Mouse (Mus musculus) limb, embryonic 14.5 days (tissue): ENCODE data around the gene Vti1a. TPM values are rescaled to one million over a fixed set of nuclear protein-coding genes. Genes with fewer than 3 reads are reported as not detected.

ENCODE experiments used
- ATAC-seq: fragments of 200-750 bp; cut with Nextera tagmentation; 2 replicates; pipeline ENCODE4 v1.8.0; 2017; ENCODE audit warnings: low read depth, moderate number of reproducible peaks, moderate TSS enrichment; ENCODE audit not compliant: low FRiP score
- DNase-seq: peaks from one replicate; pipeline ENCODE4 v3.0.0-alpha.2; 2015; ENCODE audit warnings: low spot score
- H3K27ac ChIP-seq: fragments of 300-500 bp; sonication (generic); replicated peaks from 2 replicates; pipeline ENCODE4 v1.5.1; 2014; ENCODE audit warnings: low read depth, mild to moderate bottlenecking, low read length, moderate library complexity, mixed read lengths
- H3K27me3 ChIP-seq: fragments of 300-500 bp; sonication (generic); 2 replicates; pipeline ENCODE4 v1.6.1; 2014; ENCODE audit warnings: low read length, mixed read lengths; ENCODE audit not compliant: control insufficient read depth, insufficient read depth
- H3K36me3 ChIP-seq: fragments of 300-500 bp; sonication (generic); 2 replicates; pipeline ENCODE4 v1.6.1; 2014; ENCODE audit warnings: mild to moderate bottlenecking, low read length, moderate library complexity, mixed read lengths; ENCODE audit not compliant: control insufficient read depth, insufficient read depth
- H3K4me1 ChIP-seq: fragments of 300-500 bp; sonication (generic); 2 replicates; pipeline ENCODE4 v1.6.1; 2014; ENCODE audit warnings: antibody characterized with exemption, low read length, mixed read lengths; ENCODE audit not compliant: control insufficient read depth, insufficient read depth
- H3K4me2 ChIP-seq: fragments of 300-500 bp; sonication (generic); replicated peaks from 2 replicates; pipeline ENCODE4 v1.6.1; 2014; ENCODE audit warnings: low read depth, mild to moderate bottlenecking, low read length, moderate library complexity; ENCODE audit not compliant: severe bottlenecking
- H3K4me3 ChIP-seq: fragments of 300-500 bp; sonication (generic); replicated peaks from 2 replicates; pipeline ENCODE4 v1.5.1; 2014; ENCODE audit warnings: low read length
- H3K9ac ChIP-seq: fragments of 300-500 bp; sonication (generic); 2 replicates; pipeline ENCODE4 v1.6.1; 2014; ENCODE audit warnings: mild to moderate bottlenecking, low read depth, low read length, moderate library complexity; ENCODE audit not compliant: severe bottlenecking
- H3K9me3 ChIP-seq: fragments of 300-500 bp; sonication (generic); 2 replicates; pipeline ENCODE4 v1.6.1; 2016; ENCODE audit warnings: low read length; ENCODE audit not compliant: control insufficient read depth
- POLR2A ChIP-seq: fragments of 200-500 bp; IDR thresholded peaks from 2 replicates; pipeline ENCODE4 v1.8.0; 2012; ENCODE audit warnings: inconsistent platforms, mild to moderate bottlenecking, moderate library complexity, borderline replicate concordance; ENCODE audit not compliant: insufficient read depth, insufficient read length; ENCODE audit errors: extremely low read depth
- whole genome bisulfite sequencing: fragments of 180-500 bp; shearing (Covaris S2); extraction: QIAGEN DNeasy Blood & Tissue Kit; methylation state at CpG from one replicate; pipeline ENCODE4 v1.1.7; 2014; 5-methylcytosine and 5-hydroxymethylcytosine counted together
- polyA plus RNA-seq, 2 experiments: library from polyadenylated mRNA; depleted of rRNA in 1 of 2; stranded (reverse) in 1 of 2; unstranded in 1 of 2; fragments of >200 nt; fragmentation: Nextera tagmentation in 1 of 2; extraction: Ambion mirVana in 1 of 2; gene quantifications; 2 replicates each; pipeline versions ENCODE4 v1.2.1 to v1.2.3; 2012 to 2014

The Vti1a gene
- polyA plus RNA-seq, 2 experiments = 14.7 to 22.8 TPM

DNA sequence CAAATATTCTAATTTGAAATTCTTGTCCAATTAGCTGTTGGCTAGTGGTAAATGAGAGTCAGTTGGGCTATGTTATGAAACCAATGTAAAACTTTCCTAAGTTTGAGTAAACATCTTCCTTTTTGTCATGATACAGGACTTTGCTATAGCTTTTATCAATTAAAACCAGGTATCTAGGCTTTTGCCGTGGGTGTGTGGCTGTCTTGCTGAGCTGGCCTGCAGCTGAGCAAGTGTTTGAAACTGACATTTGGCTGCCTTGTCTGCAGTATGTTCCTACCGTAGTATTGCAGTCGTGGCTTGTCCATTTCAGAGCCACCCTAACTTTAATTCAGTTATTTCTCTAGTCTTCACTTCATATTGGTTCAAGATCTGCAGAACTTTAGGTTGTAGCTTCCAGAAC lies 32.1 kb downstream of the Vti1a start:
- no peak for ATAC-seq
- DNase-seq = no peak
- no peaks in the 10 kb centered on the region for H3K27me3 ChIP-seq
- H3K36me3 ChIP-seq = no peaks in the 10 kb centered on the region
- no peak overlapping the region for H3K4me2 ChIP-seq
- no peaks in the 10 kb centered on the region for H3K9me3 ChIP-seq
- H3K4me1 ChIP-seq = 0 out of 2 replicates have a peak, but pooled peaks cover 3% of the 10 kb centered on the region
- H3K4me3 ChIP-seq = no peak overlapping the region
- 84% methylated on average over 3 of the region's 3 CpGs for WGBS
- no peak for TF ChIP-seq POLR2A
- H3K27ac ChIP-seq = no peak overlapping the region
- H3K9ac ChIP-seq = no peak overlapping the region

DNA sequence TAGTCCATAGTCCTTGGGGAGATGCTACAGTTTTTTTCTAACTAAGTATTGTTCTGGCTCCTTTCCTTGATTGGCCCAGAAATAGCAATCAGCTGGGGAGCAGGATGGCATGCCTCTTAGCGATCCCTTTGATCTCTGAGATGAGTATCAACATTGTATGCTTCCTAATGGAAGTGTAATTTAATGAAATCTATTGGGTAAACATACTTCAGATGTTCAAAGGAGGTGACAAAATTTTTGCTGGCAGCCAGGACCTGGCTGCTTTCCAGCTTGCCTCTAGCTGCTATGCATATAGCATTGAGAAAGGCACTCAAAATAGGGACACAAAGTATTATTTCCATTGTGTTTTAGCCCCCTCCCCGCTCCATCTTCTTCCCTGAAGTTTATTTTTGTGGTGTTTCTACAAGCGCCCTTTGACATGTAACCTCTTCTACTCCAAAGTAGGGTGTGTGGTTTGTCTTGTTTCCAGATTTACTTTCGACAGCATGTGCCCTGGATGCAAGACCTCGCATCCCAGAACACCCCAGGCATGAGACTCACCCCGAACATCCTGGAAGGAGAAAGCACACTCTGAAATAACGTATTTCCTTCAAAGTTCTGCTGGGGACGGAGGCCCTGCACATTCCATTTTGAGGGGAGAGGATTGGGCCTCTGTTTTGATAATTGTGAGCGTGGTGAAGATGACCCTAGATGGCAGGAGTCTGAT lies 34.7 kb downstream of the Vti1a start:
- no peak for ATAC-seq
- 78% methylated on average over 9 of the region's 9 CpGs for WGBS
- peak; percentile 32 for DNase-seq
- Histone ChIP-seq H3K4me1 (0 out of 2 replicates have a peak, but pooled peaks cover 3% of the 10 kb centered on the region), H3K4me3 (no peak overlapping the region), H3K9me3 (no peaks in the 10 kb centered on the region), H3K36me3 (no peaks in the 10 kb centered on the region), H3K9ac (no peak overlapping the region), H3K27ac (no peak overlapping the region), H3K27me3 (no peaks in the 10 kb centered on the region), H3K4me2 (no peak overlapping the region)
- TF ChIP-seq POLR2A = no peak

DNA sequence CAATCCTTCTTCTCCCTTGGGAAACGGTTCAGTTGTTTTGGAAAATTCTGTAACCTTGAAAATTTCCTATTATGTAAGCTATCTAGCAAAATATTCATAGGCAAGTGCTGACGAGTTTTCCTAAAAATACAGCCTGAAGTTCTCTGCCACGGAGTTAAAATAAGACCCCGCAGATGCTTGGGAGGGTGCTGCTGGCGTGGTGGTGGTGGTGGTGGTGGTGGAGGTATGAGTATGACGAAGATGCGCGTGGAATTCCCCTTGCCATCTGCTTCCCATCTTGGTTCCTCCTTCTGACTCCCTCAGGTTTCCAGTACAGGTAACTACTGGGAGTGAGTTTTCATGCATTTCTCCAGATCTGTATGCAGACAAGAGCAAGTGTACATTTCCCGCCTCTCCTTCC lies 46.5 kb downstream of the Vti1a start:
- H3K9me3 ChIP-seq = no peaks in the 10 kb centered on the region
- no peak overlapping the region for H3K4me2 ChIP-seq
- no peak overlapping the region for H3K27ac ChIP-seq
- no peaks in the 10 kb centered on the region for H3K36me3 ChIP-seq
- 89% methylated on average over 9 of the region's 9 CpGs for WGBS
- ATAC-seq = no peak
- TF ChIP-seq POLR2A = no peak
- H3K4me1 ChIP-seq = no peaks in the 10 kb centered on the region
- no peak overlapping the region for H3K4me3 ChIP-seq
- H3K27me3 ChIP-seq = no peaks in the 10 kb centered on the region
- H3K9ac ChIP-seq = no peak overlapping the region
- no peak for DNase-seq

DNA sequence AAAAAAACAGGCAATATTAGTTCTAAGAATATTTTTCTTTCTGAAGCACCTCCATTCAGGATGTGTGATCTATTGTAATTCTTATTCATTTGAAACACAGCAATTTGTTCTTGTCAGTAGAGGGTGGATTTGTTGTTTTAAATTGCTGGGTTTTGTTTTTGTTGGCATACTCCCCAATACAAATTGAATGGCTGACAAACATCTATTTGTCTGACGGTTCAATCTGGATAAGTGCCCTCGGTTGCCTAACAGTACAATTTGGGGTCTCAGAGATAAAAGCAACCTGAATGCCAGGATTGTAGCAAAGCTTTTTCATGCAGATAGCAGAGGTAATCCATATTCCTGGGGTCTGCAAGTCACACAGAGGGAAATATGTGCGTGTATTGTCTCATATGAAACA lies 53.6 kb downstream of the Vti1a start:
- Histone ChIP-seq H3K27me3 (no peaks in the 10 kb centered on the region), H3K9me3 (no peaks in the 10 kb centered on the region), H3K4me2 (no peak overlapping the region), H3K9ac (no peak overlapping the region), H3K36me3 (no peaks in the 10 kb centered on the region), H3K4me3 (no peak overlapping the region), H3K4me1 (no peaks in the 10 kb centered on the region), H3K27ac (no peak overlapping the region)
- DNase-seq (no peak), ATAC-seq (no peak)
- TF ChIP-seq POLR2A = no peak
- WGBS = 65% methylated on average over 3 of the region's 3 CpGs

DNA sequence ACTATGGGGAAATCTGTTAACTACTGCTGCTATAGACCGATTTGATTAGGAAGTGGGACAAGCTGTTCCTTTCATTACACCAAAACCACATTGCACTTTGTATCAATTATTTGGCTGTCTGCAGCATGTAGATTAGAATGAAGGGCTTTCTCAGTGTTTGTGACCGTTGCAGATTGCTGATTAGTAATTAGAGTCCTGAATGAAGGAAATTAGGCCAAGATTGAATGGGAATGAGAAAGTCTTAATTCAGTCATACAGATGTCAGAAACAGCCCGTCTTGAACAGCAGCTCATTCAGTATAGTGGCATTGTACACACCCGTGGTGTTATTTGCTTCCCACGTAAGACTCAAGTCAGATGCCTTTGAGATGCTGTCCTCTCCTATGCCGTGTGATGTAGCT lies 60.2 kb downstream of the Vti1a start:
- Histone ChIP-seq H3K27ac (no peak overlapping the region), H3K36me3 (no peaks in the 10 kb centered on the region), H3K9ac (no peak overlapping the region), H3K4me2 (no peak overlapping the region), H3K27me3 (no peaks in the 10 kb centered on the region), H3K4me3 (no peak overlapping the region), H3K4me1 (peaks cover 21% of the 10 kb centered on the region), H3K9me3 (no peaks in the 10 kb centered on the region)
- DNase-seq = no peak
- ATAC-seq = no peak
- WGBS = 34% methylated on average over 6 of the region's 6 CpGs
- no peak for TF ChIP-seq POLR2A
